Comparison of ENCODE assay signal across 35 mouse cellular contexts in the genomic region with DNA sequence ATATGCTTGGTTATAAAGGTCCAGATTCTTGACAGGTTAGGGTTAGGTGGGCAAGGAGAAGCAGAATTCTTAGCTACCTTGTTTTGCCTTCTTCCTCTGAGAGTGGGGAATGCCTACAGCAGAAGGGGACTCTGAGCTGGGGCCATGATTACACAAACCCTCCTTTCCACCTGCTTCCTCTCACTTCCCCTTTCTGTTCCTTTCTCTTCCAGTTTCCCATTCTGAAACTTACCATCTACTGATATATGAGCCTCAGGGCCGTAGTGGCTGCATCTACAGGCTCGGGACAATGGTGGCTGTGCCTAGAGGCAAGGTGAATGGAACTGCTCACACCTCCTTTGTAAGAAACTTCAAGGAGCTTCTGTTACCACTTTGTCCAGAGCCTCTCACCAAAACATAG. TPM values are rescaled to one million over a fixed set of nuclear protein-coding genes. Genes with fewer than 3 reads are reported as not detected.
DNase-seq lines count a peak whose midpoint lies in the region; ATAC-seq and TF ChIP-seq lines count a peak whose summit lies in the region.
"Had no signal": no experiment of that assay in that cellular context is flagged by ENCODE, and none has a peak within 500 bp of the region (broad histone marks: within the 10 kb centered on the region; RNA-seq: fewer than 3 reads in every experiment).

No protein-coding gene starts in this region.

- DNase-seq in heart, adult 11 months = peak; percentile 37
- no peak for DNase-seq in heart, postnatal 25 days (ENCODE audit: low spot score)
- DNase-seq in splenic B cell, adult 2 months (ENCODE audit: low read depth, low spot score) = peak; percentile 28
- DNase-seq in hindbrain, embryonic 11.5 days (ENCODE audit: low spot score) = no peak
- DNase-seq in lung, postnatal 25 days (ENCODE audit: low spot score) = no peak
- DNase-seq: adrenal gland, postnatal 14 days; cerebellum, adult 11 months; cerebellum, adult 2 months; cerebellum, adult 9-11 months; cerebellum, postnatal 25 days; gastrocnemius, postnatal 10 days; gastrocnemius, postnatal 36 days; heart, adult 18-20 months; heart, postnatal 10 days; heart, postnatal 4 days had no signal

- no peaks in the 10 kb centered on the region for H3K36me3 ChIP-seq in splenic B cell, adult 2 months (ENCODE audit: control insufficient read depth, insufficient read depth, low read length, poor library complexity, severe bottlenecking)
- no peaks in the 10 kb centered on the region for H3K36me3 ChIP-seq in hindbrain, embryonic 11.5 days (ENCODE audit: control insufficient read depth, insufficient read depth, low read length)
- H3K36me3 ChIP-seq in intestine, postnatal 0 days (ENCODE audit: control insufficient read depth, insufficient read depth) = no peaks in the 10 kb centered on the region
- H3K36me3 ChIP-seq: forebrain, embryonic 10.5 days; heart, embryonic 12.5 days; heart, embryonic 15.5 days; hindbrain, embryonic 13.5 days had no signal

- H3K27ac ChIP-seq in hindbrain, embryonic 11.5 days (ENCODE audit: low read depth, low read length) = no peak overlapping the region
- no peak overlapping the region for H3K27ac ChIP-seq in intestine, postnatal 0 days (ENCODE audit: low read depth, low read length)
- H3K27ac ChIP-seq: forebrain, embryonic 10.5 days; forebrain, embryonic 13.5 days; heart, embryonic 15.5 days; hindbrain, embryonic 13.5 days had no signal

- TF ChIP-seq CTCF in intestine, postnatal 0 days (IDR thresholded peaks at IDR 0.05; ENCODE audit: low read depth) = no peak

- no peak overlapping the region for H3K9ac ChIP-seq in hindbrain, embryonic 11.5 days (ENCODE audit: low read depth, low read length)
- H3K9ac ChIP-seq in intestine, postnatal 0 days (ENCODE audit: low read depth, low read length) = no peak overlapping the region
- H3K9ac ChIP-seq: forebrain, embryonic 13.5 days; heart, embryonic 12.5 days; heart, embryonic 15.5 days; hindbrain, embryonic 13.5 days had no signal

- no peak overlapping the region for H3K4me2 ChIP-seq in hindbrain, embryonic 11.5 days (replicated peaks; ENCODE audit: low read depth, low read length)
- no peak overlapping the region for H3K4me2 ChIP-seq in intestine, postnatal 0 days (replicated peaks; ENCODE audit: low read depth)
- H3K4me2 ChIP-seq: forebrain, embryonic 13.5 days; heart, embryonic 12.5 days; heart, embryonic 15.5 days; hindbrain, embryonic 13.5 days had no signal

- H3K4me1 ChIP-seq in hindbrain, embryonic 11.5 days (replicated peaks; ENCODE audit: control insufficient read depth, insufficient read depth, low read length) = no peaks in the 10 kb centered on the region
- H3K4me1 ChIP-seq in intestine, postnatal 0 days (replicated peaks; ENCODE audit: control insufficient read depth, insufficient read depth, low read length) = no peaks in the 10 kb centered on the region
- H3K4me1 ChIP-seq: forebrain, embryonic 10.5 days; forebrain, embryonic 13.5 days; heart, embryonic 12.5 days; heart, embryonic 15.5 days; hindbrain, embryonic 13.5 days had no signal

- ATAC-seq in common myeloid progenitor, adult 5-6 weeks (replicated peaks; ENCODE audit: low read depth, poor library complexity, severe bottlenecking) = peak; percentile 83
- ATAC-seq in megakaryocyte, adult 5-6 weeks (ENCODE audit: poor library complexity, severe bottlenecking) = peak; percentile 94
- ATAC-seq in hindbrain, embryonic 11.5 days (ENCODE audit: low FRiP score) = no peak
- ATAC-seq in intestine, postnatal 0 days = no peak
- ATAC-seq: CD4-positive, CD25-positive, alpha-beta regulatory T cell, adult 4 months; forebrain, embryonic 13.5 days; forebrain, embryonic 16.5 days; hindbrain, embryonic 16.5 days; intestine, embryonic 16.5 days; Patski had no signal

- no peaks in the 10 kb centered on the region for H3K9me3 ChIP-seq in hindbrain, embryonic 11.5 days (ENCODE audit: control insufficient read depth, low read length)
- H3K9me3 ChIP-seq in intestine, postnatal 0 days (ENCODE audit: control insufficient read depth) = no peaks in the 10 kb centered on the region
- H3K9me3 ChIP-seq: forebrain, embryonic 10.5 days; forebrain, embryonic 13.5 days; heart, embryonic 12.5 days; heart, embryonic 15.5 days; hindbrain, embryonic 13.5 days had no signal

- intact Hi-C loops in heart, postnatal 25 days (cut with DNase I) = no loop called here

- no peak overlapping the region for H3K4me3 ChIP-seq in hindbrain, embryonic 11.5 days (ENCODE audit: low read depth, low read length)
- no peak overlapping the region for H3K4me3 ChIP-seq in intestine, postnatal 0 days (ENCODE audit: low read depth, low read length)
- H3K4me3 ChIP-seq: forebrain, embryonic 10.5 days; forebrain, embryonic 13.5 days; heart, embryonic 12.5 days; heart, embryonic 15.5 days; hindbrain, embryonic 13.5 days had no signal

- 72% methylated on average over 2 of the region's 2 CpGs for WGBS in hindbrain, embryonic 11.5 days
- 66% methylated on average over 2 of the region's 2 CpGs for WGBS in intestine, postnatal 0 days

- no peaks in the 10 kb centered on the region for H3K27me3 ChIP-seq in splenic B cell, adult 2 months (ENCODE audit: control insufficient read depth, insufficient read depth, low read length, poor library complexity, severe bottlenecking)
- no peaks in the 10 kb centered on the region for H3K27me3 ChIP-seq in hindbrain, embryonic 11.5 days (ENCODE audit: control insufficient read depth, insufficient read depth, low read length)
- no peaks in the 10 kb centered on the region for H3K27me3 ChIP-seq in intestine, postnatal 0 days (replicated peaks; ENCODE audit: control insufficient read depth, insufficient read depth, low read length)
- H3K27me3 ChIP-seq: forebrain, embryonic 13.5 days; heart, embryonic 12.5 days; heart, embryonic 15.5 days; hindbrain, embryonic 13.5 days; Patski had no signal

RNA-seq across cellular contexts. Expression of a gene that starts 5.9 kb away (rescaled TPM):
- not detected for total RNA-seq in heart, postnatal 25 days (2021)
- not detected in 2 replicates for total RNA-seq in common myeloid progenitor, adult 5-6 weeks (2017)
- total RNA-seq in megakaryocyte, adult 5-6 weeks (2015) = not detected in 2 replicates
- not detected in 2 replicates for total RNA-seq in megakaryocyte, adult 5-6 weeks (2017)
- not detected in 2 replicates for polyA plus RNA-seq in hindbrain, embryonic 11.5 days (2014; fragmentation: Nextera tagmentation; extraction: Ambion mirVana)
- 7.1 and 8.8 TPM in 2 replicates for polyA plus RNA-seq in intestine, postnatal 0 days (2015; fragmentation: Nextera tagmentation; extraction: Ambion mirVana)
- total RNA-seq: adrenal gland, adult 18-20 months; adrenal gland, postnatal 14 days; adrenal gland, postnatal 4 days; ES-E14; gastrocnemius, adult 18-20 months; gastrocnemius, postnatal 10 days; gastrocnemius, postnatal 36 days; heart, adult 18-20 months; heart, postnatal 10 days; heart, postnatal 4 days had no signal
- polyA plus RNA-seq: C2C12; CD4-positive, CD25-positive, alpha-beta regulatory T cell, adult 4 months; cerebellum, adult 2 months; embryonic facial prominence, embryonic 11.5 days; embryonic facial prominence, embryonic 14.5 days; forebrain, embryonic 10.5 days; forebrain, embryonic 13.5 days; forebrain, embryonic 16.5 days; heart, embryonic 12.5 days; heart, embryonic 15.5 days; hindbrain, embryonic 13.5 days; hindbrain, embryonic 16.5 days; Patski had no signal

RNA-seq across cellular contexts. Expression of a gene that starts 58.0 kb away (rescaled TPM):
- total RNA-seq in heart, postnatal 25 days (2021) = not detected
- not detected in 2 replicates for total RNA-seq in common myeloid progenitor, adult 5-6 weeks (2017)
- total RNA-seq in megakaryocyte, adult 5-6 weeks (2015) = not detected in 2 replicates
- not detected in 2 replicates for total RNA-seq in megakaryocyte, adult 5-6 weeks (2017)
- not detected in 2 replicates for polyA plus RNA-seq in hindbrain, embryonic 11.5 days (2014; fragmentation: Nextera tagmentation; extraction: Ambion mirVana)
- 0.09 TPM in 1 of 2 replicates, not detected in the other for polyA plus RNA-seq in intestine, postnatal 0 days (2015; fragmentation: Nextera tagmentation; extraction: Ambion mirVana)
- total RNA-seq: adrenal gland, adult 18-20 months; adrenal gland, postnatal 14 days; adrenal gland, postnatal 4 days; gastrocnemius, adult 18-20 months; gastrocnemius, postnatal 10 days; gastrocnemius, postnatal 36 days; heart, adult 18-20 months; heart, postnatal 10 days; heart, postnatal 4 days had no signal
- polyA plus RNA-seq: C2C12; CD4-positive, CD25-positive, alpha-beta regulatory T cell, adult 4 months; embryonic facial prominence, embryonic 11.5 days; embryonic facial prominence, embryonic 14.5 days; forebrain, embryonic 10.5 days; forebrain, embryonic 13.5 days; forebrain, embryonic 16.5 days; heart, embryonic 12.5 days; heart, embryonic 15.5 days; hindbrain, embryonic 13.5 days; hindbrain, embryonic 16.5 days; Patski had no signal

Comparison
In these comparisons a context has a peak if more than half of its experiments do, and no peak if none do; other contexts are left out.
1. DNase-seq: peak in heart, adult 11 months (single experiment) and splenic B cell, adult 2 months (single experiment); none in heart, postnatal 25 days (single experiment), hindbrain, embryonic 11.5 days (single experiment) and lung, postnatal 25 days (single experiment).
2. ATAC-seq: peak in common myeloid progenitor, adult 5-6 weeks (single experiment) and megakaryocyte, adult 5-6 weeks (single experiment); none in hindbrain, embryonic 11.5 days (single experiment) and intestine, postnatal 0 days (single experiment).